Mouse (Mus musculus) left cerebral cortex, adult 2 months (tissue): ENCODE results near the gene Mrpl17. TPM values are rescaled to one million over a fixed set of nuclear protein-coding genes. Genes with fewer than 3 reads are reported as not detected.

Source experiments
- DNase-seq, 2 experiments: peaks; one replicate each; pipeline ENCODE4 v3.0.0; 2021 to 2022; ENCODE audit warnings: low spot score in 2 of 2, mixed read lengths in 1 of 2; ENCODE audit errors: extremely low spot score in 1 of 2
- H3K27ac ChIP-seq: fragments of 200-600 bp; 2 replicates; pipeline ENCODE4 v1.8.1; 2022
- H3K4me3 ChIP-seq: fragments of 200-600 bp; 2 replicates; pipeline ENCODE4 v1.8.1; 2022
- CTCF ChIP-seq: fragments of 200-600 bp; IDR thresholded peaks from 2 replicates; pipeline ENCODE4 v1.8.1; 2022; ENCODE audit warnings: antibody characterized with exemption, mild to moderate bottlenecking, moderate library complexity
- intact Hi-C: fragments of 180-260 bp; cut with DNase I; formaldehyde crosslinking; loops from one replicate; pipeline ENCODE4 v1.15.1; 2025
- total RNA-seq, 2 experiments: library from RNA; stranded (reverse); gene quantifications; 2 replicates each; pipeline ENCODE4 v1.2.3; 2021

The Mrpl17 gene
- total RNA-seq, 2 experiments from 2014 or later: 97.3 to 101 TPM

- no peak overlapping the region for H3K27ac ChIP-seq
- no peak for TF ChIP-seq CTCF
- DNase-seq: no peak
- H3K4me3 ChIP-seq: no peak overlapping the region
- intact Hi-C loops: loop anchor here (2.0 kb wide), 1 partner anchor 20 kb away; the partner anchor contains the start of gene Dchs1
These were observed 4.2 kb downstream of the Mrpl17 start for GRCm38 (mm10) chr7:105806716-105807115.

DNA sequence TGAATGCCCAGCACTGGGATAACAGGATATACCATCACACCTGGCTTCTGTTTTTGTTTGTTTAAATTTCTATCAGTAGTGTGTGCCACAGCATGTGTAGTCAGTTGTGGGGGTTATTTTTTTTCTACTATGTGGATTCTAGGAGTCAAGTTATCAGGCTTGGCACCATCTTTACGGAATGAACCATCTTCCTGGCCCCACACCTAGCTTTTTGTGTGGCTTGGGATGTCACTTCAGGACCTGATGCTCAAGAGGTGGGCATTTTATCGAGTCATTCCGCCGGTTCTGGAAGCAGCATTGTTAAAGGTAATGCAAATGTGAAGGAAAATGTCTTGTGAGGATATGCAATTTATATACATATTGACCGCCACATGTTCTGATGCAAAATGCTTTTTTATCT, 4.8 kb downstream of the Mrpl17 start:
- no peak for TF ChIP-seq CTCF
- H3K4me3 ChIP-seq: no peak overlapping the region
- DNase-seq: no peak
- intact Hi-C loops: loop anchor here (2.0 kb wide), 1 partner anchor 19 kb away; the partner anchor contains the start of gene Dchs1
- no peak overlapping the region for H3K27ac ChIP-seq

GRCm38 (mm10) chr7:105803428-105803827, 7.5 kb downstream of the Mrpl17 start:
- intact Hi-C loops: no loop called here
- H3K4me3 ChIP-seq: no peak overlapping the region
- no peak for TF ChIP-seq CTCF
- H3K27ac ChIP-seq: no peak overlapping the region
- DNase-seq: no peak

- Histone ChIP-seq H3K27ac (no peak overlapping the region), H3K4me3 (no peak overlapping the region)
- no peak for TF ChIP-seq CTCF
- no peak for DNase-seq
- intact Hi-C loops: no loop called here
These were observed 8.1 kb downstream of the Mrpl17 start for GRCm38 (mm10) chr7:105802771-105803170.

DNA sequence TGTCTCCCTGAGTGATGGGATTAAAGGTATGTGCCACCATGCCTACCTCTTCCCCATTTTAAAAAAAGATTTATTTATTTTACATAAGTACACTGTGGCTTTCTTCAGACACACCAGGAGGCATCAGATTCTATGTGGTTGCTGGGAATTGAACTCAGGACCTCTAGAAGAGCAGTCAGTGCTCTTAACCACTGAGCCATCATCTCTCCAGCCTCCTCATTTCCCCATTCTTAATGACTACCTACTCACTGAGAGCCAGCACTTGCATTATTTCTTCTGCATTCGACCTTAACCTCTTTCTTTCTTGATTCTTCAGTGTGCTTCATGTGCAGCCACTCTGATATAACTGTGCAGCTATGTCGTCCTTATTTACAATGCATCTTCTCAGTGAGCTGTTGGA, 8.6 kb downstream of the Mrpl17 start:
- intact Hi-C loops: no loop called here
- H3K27ac ChIP-seq: peak overlapping the region; percentile 28; the same call in 1 of the 2 replicates
- DNase-seq: no peak
- no peak for TF ChIP-seq CTCF
- no peak overlapping the region for H3K4me3 ChIP-seq

DNA sequence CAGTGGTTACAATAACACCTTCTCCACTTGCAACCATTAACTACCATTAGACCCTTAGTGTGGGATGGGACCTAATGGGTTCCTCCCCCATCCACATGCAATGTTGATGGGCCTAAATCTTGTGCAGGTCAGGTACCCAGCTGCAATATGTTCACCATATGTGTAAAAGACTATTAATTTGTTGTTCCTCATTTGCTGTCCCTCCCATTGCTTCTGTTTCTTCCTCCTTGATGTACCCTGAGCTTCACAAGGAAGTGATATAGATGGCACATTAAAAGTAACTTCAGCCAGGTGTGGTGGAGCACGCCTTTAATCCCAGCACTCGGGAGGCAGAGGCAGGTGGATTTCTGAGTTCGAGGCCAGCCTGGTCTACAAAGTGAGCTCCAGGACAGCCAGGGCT, 13.9 kb downstream of the Mrpl17 start:
- no peak for DNase-seq
- TF ChIP-seq CTCF: no peak
- intact Hi-C loops: no loop called here
- Histone ChIP-seq H3K4me3 (no peak overlapping the region), H3K27ac (no peak overlapping the region)

DNA sequence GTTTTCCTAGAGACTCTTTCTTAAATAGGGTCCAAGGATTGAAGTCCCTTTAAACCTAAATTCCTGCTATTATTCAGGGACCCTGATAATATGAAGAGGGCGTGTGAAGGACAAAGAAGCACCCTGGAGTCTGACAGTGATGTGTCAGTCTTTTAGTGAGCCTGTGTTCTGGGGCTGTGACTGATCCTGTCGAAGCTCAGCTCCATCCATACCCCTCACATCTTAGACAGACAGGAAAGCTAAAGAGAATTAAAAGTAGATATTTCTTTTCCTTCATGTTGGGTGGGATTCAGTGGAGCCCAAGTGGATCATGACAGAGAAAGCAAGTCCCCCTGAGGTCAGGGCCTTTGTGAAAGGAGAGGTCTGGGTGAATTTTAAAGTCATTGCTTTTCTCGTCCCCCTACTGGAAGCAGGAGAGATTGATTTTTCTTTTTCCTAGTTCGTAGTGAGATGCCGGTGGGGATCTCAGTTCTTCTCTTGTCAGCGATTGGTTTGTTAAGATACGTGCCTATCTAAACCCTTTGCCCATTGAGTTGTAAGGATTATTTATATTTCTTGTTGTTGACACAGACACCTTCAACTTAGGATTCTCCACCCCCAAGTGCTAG, 15.0 kb downstream of the Mrpl17 start:
- H3K27ac ChIP-seq: no peak overlapping the region
- DNase-seq: no peak
- peak; percentile 56 for TF ChIP-seq CTCF
- intact Hi-C loops: no loop called here
- H3K4me3 ChIP-seq: no peak overlapping the region

GRCm38 (mm10) chr7:105793701-105794100, 17.2 kb downstream of the Mrpl17 start:
- peak overlapping the region; percentile 36; the same call in 1 of the 2 replicates for H3K27ac ChIP-seq
- no peak overlapping the region for H3K4me3 ChIP-seq
- DNase-seq: no peak
- TF ChIP-seq CTCF: no peak
- intact Hi-C loops: no loop called here

GRCm38 (mm10) chr7:105791147-105791546, 19.8 kb downstream of the Mrpl17 start:
- H3K27ac ChIP-seq: no peak overlapping the region
- intact Hi-C loops: no loop called here
- no peak for TF ChIP-seq CTCF
- H3K4me3 ChIP-seq: no peak overlapping the region
- DNase-seq: no peak

DNA sequence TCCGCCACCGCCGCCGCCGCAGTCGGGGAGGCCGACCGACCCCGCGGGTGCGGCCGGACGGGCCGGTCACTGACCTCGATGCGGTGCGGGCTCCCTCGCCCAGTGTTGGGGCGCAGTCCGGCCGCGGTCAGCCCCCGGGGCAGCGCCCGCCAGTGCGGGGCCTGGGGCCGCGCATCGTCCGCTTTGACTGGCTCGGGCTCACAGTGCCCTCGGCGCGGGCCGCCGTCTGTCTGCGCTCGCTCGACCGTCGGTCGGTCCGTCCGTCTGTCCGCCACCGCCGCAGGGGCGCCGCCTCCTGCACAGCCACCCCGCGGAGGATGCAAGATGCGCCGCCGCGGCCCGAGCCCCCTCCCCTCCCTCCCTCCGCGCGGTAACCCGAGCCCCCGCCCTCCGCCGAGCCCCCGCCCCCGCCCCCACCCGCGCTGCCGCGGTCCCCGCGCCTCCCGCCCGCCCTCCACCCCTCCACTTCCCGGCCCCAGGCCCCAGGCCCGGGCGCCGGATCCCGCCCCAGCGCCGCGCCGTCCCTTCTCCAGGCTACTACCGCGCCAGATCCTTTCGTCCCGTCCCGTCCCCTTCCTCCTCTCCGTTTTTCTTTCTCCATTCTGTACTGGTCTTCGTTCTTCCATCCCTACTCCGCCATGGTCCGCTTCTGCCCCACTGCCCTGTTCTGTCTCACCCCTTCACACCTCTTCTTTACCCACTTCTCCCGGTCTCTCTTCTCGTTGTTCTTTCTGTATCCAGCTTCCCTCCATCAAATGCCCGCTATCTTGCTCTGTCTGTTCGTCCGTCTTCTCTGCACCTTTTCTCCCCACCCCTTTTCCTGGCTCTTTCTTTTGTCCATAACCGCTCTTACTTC, 23.4 kb downstream of the Mrpl17 start, which contains the start of gene Dchs1:
Gene Dchs1 (minus strand): TSS at position 370 of the 856 bp plus-strand sequence.
- Histone ChIP-seq H3K27ac (peak within 1 kb of the TSS; percentile 15; the same call in 1 of the 2 replicates), H3K4me3 (peak within 1 kb of the TSS; percentile 57)
- no peak for DNase-seq
- TF ChIP-seq CTCF: no peak
- intact Hi-C loops: loop anchor here (2.0 to 5.0 kb wide), 2 partner anchors 19 to 40 kb away; no protein-coding TSS in a partner anchor

DNA sequence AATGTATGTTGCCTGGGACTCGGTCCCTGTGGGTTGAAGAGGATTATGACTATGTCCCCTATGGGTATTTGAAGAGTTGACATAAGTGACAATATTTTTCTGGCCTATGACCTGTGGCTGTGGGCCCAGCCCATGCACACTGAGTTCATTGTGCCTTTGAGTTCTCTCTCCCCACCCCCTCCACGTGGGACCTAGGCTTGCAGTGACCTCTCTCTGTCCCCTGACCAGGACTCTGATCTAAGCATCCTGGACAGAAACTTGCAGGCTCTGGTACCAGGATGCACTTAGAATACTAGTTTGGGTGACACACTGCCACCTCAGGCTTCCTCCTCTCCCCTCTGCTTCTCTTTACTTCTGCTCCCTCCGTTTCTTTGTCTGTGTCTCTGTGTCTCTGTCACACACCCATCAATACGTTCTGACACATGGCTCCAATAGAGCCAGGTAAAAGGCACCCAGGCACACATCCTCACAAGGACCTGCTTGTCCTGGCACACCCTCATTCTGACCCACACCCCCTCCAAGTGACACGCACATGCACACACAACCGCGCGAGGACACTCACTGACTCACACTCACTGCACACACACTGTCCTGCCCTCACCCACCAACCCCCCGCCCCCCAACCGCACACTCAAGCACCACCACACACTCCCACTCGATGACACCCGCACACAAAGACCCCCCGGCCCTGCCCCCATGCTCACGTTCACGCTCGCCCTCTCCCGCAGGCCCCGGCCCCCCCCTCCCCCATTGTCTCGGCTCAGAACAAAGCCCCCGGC, 24.2 kb downstream of the Mrpl17 start:
- no peak for TF ChIP-seq CTCF
- no peak for DNase-seq
- intact Hi-C loops: loop anchor here (2.0 to 5.0 kb wide), 2 partner anchors 20 to 39 kb away; no protein-coding TSS in a partner anchor
- Histone ChIP-seq H3K27ac (no peak overlapping the region), H3K4me3 (peak overlapping the region; percentile 57)
